Mouse (Mus musculus) lung, postnatal 0 days (tissue): Measurements from ENCODE around the gene Psmc5. TPM values are rescaled to one million over a fixed set of nuclear protein-coding genes. Genes with fewer than 3 reads are reported as not detected.

ENCODE experiments used
- ATAC-seq: fragments of 200-750 bp; cut with Nextera tagmentation; 2 replicates; pipeline ENCODE4 v1.8.0; 2017; ENCODE audit warnings: moderate library complexity
- DNase-seq: peaks from one replicate; pipeline ENCODE4 v3.0.0-alpha.2; 2016; ENCODE audit warnings: low spot score
- H3K27ac ChIP-seq: fragments of 300-500 bp; sonication (generic); 2 replicates; pipeline ENCODE4 v1.5.1; 2014; ENCODE audit warnings: antibody characterized with exemption, mild to moderate bottlenecking, low read length, mixed read lengths
- H3K27me3 ChIP-seq: fragments of 300-500 bp; sonication (generic); replicated peaks from 2 replicates; pipeline ENCODE4 v1.6.1; 2014; ENCODE audit warnings: low read length, mixed read lengths; ENCODE audit not compliant: insufficient read depth
- H3K36me3 ChIP-seq: fragments of 300-500 bp; sonication (generic); 2 replicates; pipeline ENCODE4 v1.6.1; 2014; ENCODE audit warnings: low read length, mixed read lengths; ENCODE audit not compliant: insufficient read depth
- H3K4me1 ChIP-seq: fragments of 300-500 bp; sonication (generic); 2 replicates; pipeline ENCODE4 v1.6.1; 2014; ENCODE audit warnings: antibody characterized with exemption, low read depth, low read length, mixed read lengths; ENCODE audit not compliant: insufficient read depth
- H3K4me2 ChIP-seq: fragments of 300-500 bp; sonication (generic); replicated peaks from 2 replicates; pipeline ENCODE4 v1.6.1; 2014; ENCODE audit warnings: low read depth, mild to moderate bottlenecking, low read length, moderate library complexity, mixed read lengths
- H3K4me3 ChIP-seq: fragments of 300-500 bp; sonication (generic); 2 replicates; pipeline ENCODE4 v1.5.1; 2014; ENCODE audit warnings: low read depth, low read length
- H3K9ac ChIP-seq: fragments of 300-500 bp; sonication (generic); replicated peaks from 2 replicates; pipeline ENCODE4 v1.6.1; 2014; ENCODE audit warnings: low read depth, mild to moderate bottlenecking
- H3K9me3 ChIP-seq: fragments of 300-500 bp; sonication (generic); 2 replicates; pipeline ENCODE4 v1.6.1; 2016; ENCODE audit warnings: low read length, mixed read lengths
- CTCF ChIP-seq: IDR thresholded peaks from 2 replicates; pipeline ENCODE4 v1.5.1; 2016; ENCODE audit warnings: antibody characterized with exemption, mild to moderate bottlenecking
- EP300 ChIP-seq: IDR thresholded peaks from 2 replicates; pipeline ENCODE4 v1.6.1; 2016; ENCODE audit warnings: antibody characterized with exemption, mild to moderate bottlenecking, control low read depth
- WGBS: fragments of 180-500 bp; shearing (Covaris S2); extraction: QIAGEN DNeasy Blood & Tissue Kit; methylation state at CpG from one replicate; pipeline ENCODE4 v1.1.7; 2014; 5-methylcytosine and 5-hydroxymethylcytosine counted together
- polyA plus RNA-seq: library from polyadenylated mRNA; unstranded; fragments of >200 nt; fragmentation: Nextera tagmentation; extraction: Ambion mirVana; gene quantifications from 2 replicates; pipeline ENCODE4 v1.2.1, GENCODE M21; 2015

The Psmc5 gene
- polyA plus RNA-seq, 1 experiment from 2014 or later = 153 TPM

- no peak within 1 kb of the TSS for H3K27ac ChIP-seq
Observed at GRCm38 (mm10) chr11:106276454-106276853, 20.5 kb downstream of the Psmc5 start, which contains the start of gene Tcam1. Gene Tcam1, plus strand, starts transcription at chr11:106276672.

GRCm38 (mm10) chr11:106282452-106282851, 26.5 kb downstream of the Psmc5 start:
- Histone ChIP-seq H3K4me3 (no peak overlapping the region), H3K36me3 (no peaks in the 10 kb centered on the region), H3K27me3 (no peaks in the 10 kb centered on the region), H3K4me1 (no peaks in the 10 kb centered on the region), H3K9me3 (no peaks in the 10 kb centered on the region), H3K27ac (no peak overlapping the region), H3K4me2 (no peak overlapping the region), H3K9ac (no peak overlapping the region)
- ATAC-seq (no peak), DNase-seq (no peak)
- TF ChIP-seq EP300 (no peak), CTCF (no peak)
- WGBS = 83% methylated on average over 6 of the region's 6 CpGs

More at GRCm38 (mm10) chr11:106276454-106276853, 20.5 kb downstream of the Psmc5 start, which contains the start of gene Tcam1:
- 0 out of 2 replicates have a peak within 1 kb of the TSS, but pooled peaks have one; percentile 27 for H3K4me2 ChIP-seq
- H3K4me1 ChIP-seq = peaks cover 9% of the 10 kb centered on the region; the same call in 1 of the 2 replicates
- WGBS = 5% methylated on average over 25 of the region's 25 CpGs
- H3K9me3 ChIP-seq = no peaks in the 10 kb centered on the region
- no peak within 1 kb of the TSS; the same call in 1 of the 2 replicates for H3K9ac ChIP-seq
- ATAC-seq (peak; percentile 43), DNase-seq (peak; percentile 97)
- TF ChIP-seq EP300 = no peak
- peak; percentile 98 for TF ChIP-seq CTCF
- no peaks in the 10 kb centered on the region for H3K27me3 ChIP-seq
- H3K36me3 ChIP-seq = no peaks in the 10 kb centered on the region
- no peak within 1 kb of the TSS for H3K4me3 ChIP-seq

- Histone ChIP-seq H3K36me3 (no peaks in the 10 kb centered on the region), H3K4me1 (no peaks in the 10 kb centered on the region), H3K27ac (no peak overlapping the region), H3K4me2 (no peak overlapping the region), H3K9me3 (no peaks in the 10 kb centered on the region), H3K4me3 (no peak overlapping the region), H3K27me3 (no peaks in the 10 kb centered on the region), H3K9ac (no peak overlapping the region)
- ATAC-seq (no peak), DNase-seq (no peak)
- TF ChIP-seq EP300 (no peak), CTCF (no peak)
- WGBS = 77% methylated on average over 4 of the region's 4 CpGs
Observed at GRCm38 (mm10) chr11:106283371-106283770, 27.4 kb downstream of the Psmc5 start.

GRCm38 (mm10) chr11:106284126-106284525, 28.2 kb downstream of the Psmc5 start:
- no peak overlapping the region for H3K4me3 ChIP-seq
- no peaks in the 10 kb centered on the region for H3K36me3 ChIP-seq
- DNase-seq = no peak
- H3K4me1 ChIP-seq = no peaks in the 10 kb centered on the region
- no peak overlapping the region for H3K4me2 ChIP-seq
- no peaks in the 10 kb centered on the region for H3K27me3 ChIP-seq
- 51% methylated on average over 8 of the region's 8 CpGs for WGBS
- TF ChIP-seq EP300 = no peak
- no peak for TF ChIP-seq CTCF
- H3K9me3 ChIP-seq = no peaks in the 10 kb centered on the region
- no peak overlapping the region for H3K27ac ChIP-seq
- ATAC-seq = no peak
- no peak overlapping the region for H3K9ac ChIP-seq

- H3K9ac ChIP-seq = no peak overlapping the region
- DNase-seq = no peak
- no peaks in the 10 kb centered on the region for H3K27me3 ChIP-seq
- H3K4me1 ChIP-seq = no peaks in the 10 kb centered on the region
- 88% methylated on average over 7 of the region's 7 CpGs for WGBS
- no peak overlapping the region for H3K4me2 ChIP-seq
- no peak overlapping the region for H3K27ac ChIP-seq
- TF ChIP-seq CTCF (no peak), EP300 (no peak)
- no peaks in the 10 kb centered on the region for H3K9me3 ChIP-seq
- no peaks in the 10 kb centered on the region for H3K36me3 ChIP-seq
- H3K4me3 ChIP-seq = no peak overlapping the region
- ATAC-seq = no peak
Observed at GRCm38 (mm10) chr11:106286206-106286605, 30.3 kb downstream of the Psmc5 start.

GRCm38 (mm10) chr11:106286987-106287386, 31.0 kb downstream of the Psmc5 start:
- no peaks in the 10 kb centered on the region for H3K27me3 ChIP-seq
- no peak overlapping the region for H3K27ac ChIP-seq
- ATAC-seq (no peak), DNase-seq (no peak)
- H3K4me3 ChIP-seq = no peak overlapping the region
- H3K4me1 ChIP-seq = no peaks in the 10 kb centered on the region
- WGBS = 49% methylated on average over 11 of the region's 11 CpGs
- no peaks in the 10 kb centered on the region for H3K36me3 ChIP-seq
- H3K4me2 ChIP-seq = no peak overlapping the region
- no peaks in the 10 kb centered on the region for H3K9me3 ChIP-seq
- no peak overlapping the region for H3K9ac ChIP-seq
- no peak for TF ChIP-seq EP300
- no peak for TF ChIP-seq CTCF

- Histone ChIP-seq H3K36me3 (no peaks in the 10 kb centered on the region), H3K4me1 (no peaks in the 10 kb centered on the region), H3K9ac (no peak overlapping the region), H3K9me3 (no peaks in the 10 kb centered on the region), H3K4me2 (no peak overlapping the region), H3K4me3 (no peak overlapping the region), H3K27me3 (no peaks in the 10 kb centered on the region), H3K27ac (no peak overlapping the region)
- TF ChIP-seq CTCF (peak; percentile 62), EP300 (no peak)
- ATAC-seq = peak; percentile 48
- 38% methylated on average over 8 of the region's 8 CpGs for WGBS
- DNase-seq = peak; percentile 65
Observed at GRCm38 (mm10) chr11:106289369-106289768, 33.4 kb downstream of the Psmc5 start.
